Mouse (Mus musculus): ENCODE data around the gene Naxd. TPM values are rescaled to one million over a fixed set of nuclear protein-coding genes. Genes with fewer than 3 reads are reported as not detected.

Gene Naxd
- 96.5 and 98.5 TPM in 2 replicates for polyA plus RNA-seq (2012; rRNA removed)

DNA sequence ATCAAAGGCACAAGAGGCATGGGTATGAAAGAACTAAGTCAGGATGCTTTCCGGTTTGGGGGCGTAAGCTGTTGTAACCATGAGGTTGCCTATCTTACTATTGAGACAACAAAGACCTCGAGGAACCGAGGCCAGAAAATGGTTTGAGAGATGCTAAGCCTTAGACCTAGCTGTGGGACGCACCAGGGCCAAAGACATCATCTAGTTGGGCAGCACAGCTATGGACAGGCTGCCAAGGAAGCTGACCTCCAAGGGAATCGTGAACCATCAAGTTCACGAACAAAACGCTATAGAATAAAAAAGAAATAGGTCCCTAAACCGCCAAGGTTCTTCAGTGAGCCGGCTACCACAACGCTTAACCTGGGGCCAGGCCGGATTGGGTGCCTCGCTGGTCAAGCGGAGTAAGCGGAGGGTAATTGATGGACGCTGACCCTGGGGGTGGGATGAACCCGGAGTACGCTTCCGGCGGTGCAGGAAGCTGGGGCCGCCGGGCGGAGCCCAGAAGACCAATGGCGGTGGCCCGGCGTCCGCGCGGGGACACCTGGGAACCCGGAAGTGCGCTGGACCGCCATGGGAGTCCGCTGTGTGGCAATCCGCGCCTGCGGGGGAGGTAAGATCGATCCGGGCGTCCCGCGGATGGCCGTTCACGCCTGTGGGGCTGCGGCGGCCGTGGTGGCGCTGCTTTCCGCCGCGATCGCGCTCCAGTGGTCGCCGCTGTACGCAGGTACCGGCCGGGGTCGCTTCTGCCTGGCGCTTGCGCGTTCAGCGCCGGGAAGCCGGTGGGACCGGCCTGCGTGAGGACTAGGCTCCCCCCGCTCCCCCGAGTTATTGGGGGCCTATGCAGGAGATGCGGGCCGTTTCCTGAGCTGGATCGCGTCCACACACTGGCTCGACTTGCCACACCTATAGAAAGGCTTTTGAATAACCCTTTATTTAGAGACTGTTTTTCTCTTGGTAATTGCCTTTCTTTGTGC, at the start of gene Naxd:
Gene Naxd, plus strand, starts transcription at position 490 of the 974 bp plus-strand sequence.
- TF ChIP-seq POLR2A (IDR thresholded peaks at IDR 0.05; ENCODE audit: extremely low read depth, insufficient read depth, low read length) (peak; percentile 39; the same call in 1 of the 2 replicates), CTCF (IDR thresholded peaks at IDR 0.05; ENCODE audit: extremely low read depth, insufficient read depth, low read length) (no peak)
- H3K27ac ChIP-seq (ENCODE audit: insufficient read depth, low read length): peak within 1 kb of the TSS; percentile 83

DNA sequence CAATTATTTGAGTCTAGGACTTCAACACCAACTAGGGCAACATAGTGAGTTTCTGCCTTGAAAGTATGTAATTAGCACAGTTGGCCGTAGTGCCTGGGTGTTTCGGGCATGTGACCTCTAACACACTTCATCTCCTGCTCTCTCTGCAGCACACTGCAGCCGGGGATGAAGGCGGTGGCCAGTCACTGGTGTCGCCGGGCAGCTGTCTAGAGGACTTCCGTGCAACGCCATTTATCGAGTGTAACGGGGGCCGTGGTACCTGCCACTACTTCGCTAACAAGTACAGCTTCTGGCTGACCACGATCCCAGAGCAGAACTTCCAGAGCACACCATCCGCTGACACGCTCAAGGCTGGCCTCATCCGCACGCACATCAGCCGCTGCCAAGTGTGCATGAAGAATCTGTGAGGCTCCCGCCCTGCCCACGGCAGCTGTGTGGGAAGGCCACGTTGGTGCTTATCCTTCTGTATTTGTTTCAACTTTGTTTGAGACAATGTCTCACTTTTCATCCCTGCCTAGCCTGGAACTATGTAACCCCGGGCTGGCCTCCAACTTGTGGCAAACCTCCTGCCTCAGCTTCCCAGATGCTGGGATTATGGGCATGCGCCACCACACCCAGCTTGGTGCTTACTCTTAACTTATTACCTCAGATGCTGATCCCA, 49.3 kb upstream of the Naxd start:
- TF ChIP-seq POLR2A (IDR thresholded peaks at IDR 0.05; ENCODE audit: extremely low read depth, insufficient read depth, low read length) (no peak), CTCF (IDR thresholded peaks at IDR 0.05; ENCODE audit: extremely low read depth, insufficient read depth, low read length) (no peak)
- Histone ChIP-seq H3K4me3 (ENCODE audit: insufficient read depth, low read length) (no peak overlapping the region), H3K27ac (ENCODE audit: insufficient read depth, low read length) (no peak overlapping the region), H3K4me1 (ENCODE audit: control insufficient read depth, insufficient read depth, low read length) (peaks cover 3% of the 10 kb centered on the region)

More for the DNA sequence above, at the start of gene Naxd:
- Histone ChIP-seq H3K4me1 (ENCODE audit: control insufficient read depth, insufficient read depth, low read length) (peaks cover 6% of the 10 kb centered on the region), H3K4me3 (ENCODE audit: insufficient read depth, low read length) (peak within 1 kb of the TSS; percentile 69)

DNA sequence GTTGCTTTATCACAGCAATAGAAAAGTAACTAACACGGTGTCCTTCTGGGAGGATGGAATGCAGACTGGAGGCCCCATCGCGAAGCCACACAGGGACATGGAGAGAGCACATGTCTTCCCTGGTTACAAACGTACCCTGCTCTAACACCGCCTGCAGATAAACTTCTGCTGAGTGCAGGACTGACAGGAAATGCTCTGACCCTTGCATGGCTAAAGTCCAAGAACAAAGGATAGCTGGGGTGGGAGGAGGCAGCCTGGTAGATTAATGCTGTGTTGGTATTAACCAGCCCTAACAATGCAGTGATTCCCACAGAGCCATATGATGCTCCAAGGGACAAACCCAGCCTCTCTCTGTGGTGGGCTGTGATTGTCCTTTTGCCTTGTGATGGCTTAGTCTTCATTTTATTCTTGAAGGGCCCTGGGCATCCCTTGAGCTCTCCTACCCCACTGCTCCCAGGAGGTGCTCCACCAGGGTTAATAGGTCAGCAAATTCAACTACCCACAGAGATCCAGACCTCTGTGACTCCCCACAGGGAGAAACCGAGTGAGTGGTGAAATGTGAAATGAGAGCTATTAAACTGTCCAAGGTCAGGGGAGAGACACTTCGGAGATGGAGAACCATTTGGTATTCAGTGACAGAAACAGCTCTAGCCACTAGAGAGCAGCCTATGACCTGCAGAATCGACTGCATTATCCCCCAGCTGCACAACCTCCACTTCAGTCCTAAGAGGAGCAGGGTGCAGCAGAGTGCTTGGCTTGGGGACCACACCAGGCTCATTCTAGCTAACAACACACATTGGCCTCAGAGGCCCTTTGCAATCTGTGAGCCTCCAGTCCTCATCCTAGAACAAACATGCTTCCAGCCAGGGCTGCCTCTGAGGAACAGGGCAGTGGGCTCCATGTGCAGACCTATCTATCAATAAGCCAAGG, 46.9 kb upstream of the Naxd start:
- peak; percentile 71 for TF ChIP-seq CTCF (IDR thresholded peaks at IDR 0.05; ENCODE audit: extremely low read depth, insufficient read depth, low read length)
- no peak for TF ChIP-seq POLR2A (IDR thresholded peaks at IDR 0.05; ENCODE audit: extremely low read depth, insufficient read depth, low read length)
- no peak overlapping the region for H3K4me3 ChIP-seq (ENCODE audit: insufficient read depth, low read length)
- peaks cover 6% of the 10 kb centered on the region for H3K4me1 ChIP-seq (ENCODE audit: control insufficient read depth, insufficient read depth, low read length)
- no peak overlapping the region for H3K27ac ChIP-seq (ENCODE audit: insufficient read depth, low read length)

DNA sequence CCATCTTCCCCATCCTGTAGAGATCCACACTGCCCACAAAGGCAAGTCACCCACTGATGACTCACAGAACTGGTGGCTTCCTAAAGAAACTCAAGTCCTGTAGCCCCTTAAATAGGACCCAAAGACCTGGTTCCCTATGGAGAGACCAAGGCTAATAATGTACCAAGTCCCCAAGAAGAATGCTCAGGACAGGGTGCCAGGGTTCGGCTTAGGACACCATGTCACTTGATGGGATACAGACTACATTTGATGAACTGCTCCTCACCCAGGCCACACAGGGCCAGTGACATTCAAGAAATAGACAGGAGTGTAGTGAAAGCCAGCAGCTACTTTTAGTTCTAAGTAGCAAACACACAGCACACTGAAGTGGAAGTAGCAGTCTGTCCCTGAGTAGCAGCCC, 45.2 kb upstream of the Naxd start:
- TF ChIP-seq POLR2A (IDR thresholded peaks at IDR 0.05; ENCODE audit: extremely low read depth, insufficient read depth, low read length) (no peak), CTCF (IDR thresholded peaks at IDR 0.05; ENCODE audit: extremely low read depth, insufficient read depth, low read length) (no peak)
- Histone ChIP-seq H3K4me3 (ENCODE audit: insufficient read depth, low read length) (no peak overlapping the region), H3K4me1 (ENCODE audit: control insufficient read depth, insufficient read depth, low read length) (peaks cover 6% of the 10 kb centered on the region), H3K27ac (ENCODE audit: insufficient read depth, low read length) (no peak overlapping the region)

DNA sequence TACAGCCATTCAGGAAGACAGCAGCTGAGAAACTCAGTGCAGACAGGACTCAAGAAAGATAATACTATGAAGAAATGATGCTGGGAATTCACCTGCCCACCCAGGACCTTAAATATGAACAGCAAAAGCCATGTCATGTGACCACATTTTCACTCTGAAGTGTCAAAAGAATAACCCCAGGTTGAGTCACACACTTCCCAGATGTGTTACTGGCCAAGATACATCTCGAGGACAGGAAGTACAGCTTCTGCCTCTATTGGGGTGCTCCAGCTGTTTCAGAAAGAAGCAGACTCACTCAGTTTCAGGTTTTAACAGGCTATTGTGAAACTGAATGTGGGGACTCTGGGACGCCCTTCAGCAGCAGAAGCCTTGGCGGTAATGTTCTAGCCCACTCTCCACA, 44.7 kb upstream of the Naxd start:
- Histone ChIP-seq H3K4me1 (ENCODE audit: control insufficient read depth, insufficient read depth, low read length) (peaks cover 6% of the 10 kb centered on the region), H3K4me3 (ENCODE audit: insufficient read depth, low read length) (no peak overlapping the region), H3K27ac (ENCODE audit: insufficient read depth, low read length) (no peak overlapping the region)
- TF ChIP-seq POLR2A (IDR thresholded peaks at IDR 0.05; ENCODE audit: extremely low read depth, insufficient read depth, low read length) (no peak), CTCF (IDR thresholded peaks at IDR 0.05; ENCODE audit: extremely low read depth, insufficient read depth, low read length) (no peak)

DNA sequence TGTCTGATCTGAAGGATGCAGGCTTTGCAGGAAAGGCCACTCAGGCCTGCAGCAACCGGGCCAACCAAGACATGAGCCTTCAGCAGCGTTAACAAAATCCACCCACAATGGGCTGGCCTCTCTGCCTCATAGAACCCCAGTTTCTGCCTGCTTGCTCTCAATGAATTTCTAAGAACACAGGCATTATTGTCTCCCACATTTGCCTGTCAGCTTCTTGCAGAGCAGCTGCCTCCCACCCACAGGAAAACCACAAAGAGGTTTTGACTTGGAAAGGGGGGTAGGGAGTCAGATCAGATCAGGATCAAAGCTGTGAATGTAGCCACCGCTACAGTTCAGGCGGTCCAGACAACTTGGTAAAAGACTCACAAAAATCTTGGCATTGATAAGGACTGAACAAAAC, 44.3 kb upstream of the Naxd start:
- H3K27ac ChIP-seq (ENCODE audit: insufficient read depth, low read length): no peak overlapping the region
- H3K4me3 ChIP-seq (ENCODE audit: insufficient read depth, low read length): no peak overlapping the region
- H3K4me1 ChIP-seq (ENCODE audit: control insufficient read depth, insufficient read depth, low read length): peaks cover 6% of the 10 kb centered on the region
- no peak for TF ChIP-seq CTCF (IDR thresholded peaks at IDR 0.05; ENCODE audit: extremely low read depth, insufficient read depth, low read length)
- TF ChIP-seq POLR2A (IDR thresholded peaks at IDR 0.05; ENCODE audit: extremely low read depth, insufficient read depth, low read length): no peak

DNA sequence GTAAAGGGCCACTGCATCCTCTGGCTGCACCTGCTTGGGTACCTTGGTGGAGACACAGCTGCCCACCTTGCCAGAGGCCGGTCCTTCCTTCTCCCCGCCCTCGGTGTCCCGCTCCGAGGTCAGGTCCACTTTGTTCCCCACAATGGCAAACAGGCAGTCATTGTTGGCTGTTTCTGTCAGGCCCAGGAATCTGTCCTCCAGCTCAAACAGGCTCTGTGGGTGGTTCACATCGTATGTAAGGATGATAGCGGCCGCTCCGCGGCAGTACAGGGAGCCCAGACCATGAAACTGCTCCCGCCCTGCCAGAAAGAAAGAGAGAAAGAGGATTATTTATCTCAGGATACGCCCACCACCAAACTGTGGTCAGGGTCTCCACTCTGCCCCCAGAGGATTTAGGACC, 43.1 kb upstream of the Naxd start:
- Histone ChIP-seq H3K27ac (ENCODE audit: insufficient read depth, low read length) (no peak overlapping the region), H3K4me3 (ENCODE audit: insufficient read depth, low read length) (no peak overlapping the region), H3K4me1 (ENCODE audit: control insufficient read depth, insufficient read depth, low read length) (peaks cover 8% of the 10 kb centered on the region)
- TF ChIP-seq CTCF (IDR thresholded peaks at IDR 0.05; ENCODE audit: extremely low read depth, insufficient read depth, low read length) (no peak), POLR2A (IDR thresholded peaks at IDR 0.05; ENCODE audit: extremely low read depth, insufficient read depth, low read length) (no peak)

DNA sequence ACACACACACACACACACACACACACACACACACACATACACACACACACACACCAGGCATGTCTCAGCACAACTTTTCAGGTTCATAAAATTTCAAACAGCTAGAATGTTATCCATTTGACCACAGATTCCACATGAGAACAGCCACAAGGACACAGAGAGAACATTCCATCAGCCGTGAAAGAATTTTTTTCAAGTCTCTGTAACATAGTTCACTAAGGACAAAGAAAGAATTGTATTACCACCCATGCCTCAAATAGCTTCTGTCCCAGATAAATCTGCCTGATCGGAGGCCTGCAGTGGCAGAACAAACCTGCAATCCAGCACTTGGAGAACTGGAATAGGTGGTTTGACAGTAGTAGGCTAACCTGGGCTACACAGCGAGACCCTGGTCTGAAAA, 40.0 kb upstream of the Naxd start:
- H3K4me3 ChIP-seq (ENCODE audit: insufficient read depth, low read length): no peak overlapping the region
- no peak for TF ChIP-seq POLR2A (IDR thresholded peaks at IDR 0.05; ENCODE audit: extremely low read depth, insufficient read depth, low read length)
- no peak for TF ChIP-seq CTCF (IDR thresholded peaks at IDR 0.05; ENCODE audit: extremely low read depth, insufficient read depth, low read length)
- H3K27ac ChIP-seq (ENCODE audit: insufficient read depth, low read length): no peak overlapping the region
- peaks cover 8% of the 10 kb centered on the region for H3K4me1 ChIP-seq (ENCODE audit: control insufficient read depth, insufficient read depth, low read length)
